Mouse (Mus musculus) liver, embryonic 14.5 days (tissue): ENCODE measurements around the gene Mdh1b. TPM values are rescaled to one million over a fixed set of nuclear protein-coding genes. Genes with fewer than 3 reads are reported as not detected.

ENCODE experiments used
- ATAC-seq: fragments of 200-750 bp; cut with Nextera tagmentation; 2 replicates; pipeline ENCODE4 v1.8.0; 2017; ENCODE audit warnings: moderate number of reproducible peaks, mild to moderate bottlenecking, moderate library complexity; ENCODE audit not compliant: insufficient read depth
- DNase-seq, 3 experiments: peaks; one replicate each; pipeline ENCODE4 v3.0.0-alpha.2; 2012 to 2013; ENCODE audit warnings: low read depth in 3 of 3, low spot score in 3 of 3
- H3K27ac ChIP-seq: fragments of 300-500 bp; sonication (generic); 2 replicates; pipeline ENCODE4 v1.5.1; 2014; ENCODE audit warnings: moderate library complexity, mild to moderate bottlenecking, control low read depth, inconsistent platforms
- H3K27me3 ChIP-seq: fragments of 300-500 bp; sonication (generic); 2 replicates; pipeline ENCODE4 v1.6.1; 2014; ENCODE audit warnings: mild to moderate bottlenecking, low read length, moderate library complexity; ENCODE audit not compliant: control insufficient read depth, insufficient read depth
- H3K36me3 ChIP-seq: fragments of 300-500 bp; sonication (generic); replicated peaks from 2 replicates; pipeline ENCODE4 v1.6.1; 2014; ENCODE audit warnings: low read depth; ENCODE audit not compliant: control insufficient read depth, insufficient read depth
- H3K4me1 ChIP-seq, 2 experiments: fragments of 200-500 bp in 1 of 2; fragments of 300-500 bp in 1 of 2; sonication (generic) in 1 of 2; replicated peaks; 2 replicates each; pipeline ENCODE4 v1.6.1; 2012 to 2014; ENCODE audit warnings: antibody characterized with exemption in 1 of 2, inconsistent platforms in 1 of 2, low read length in 1 of 2; ENCODE audit not compliant: control insufficient read depth in 2 of 2, insufficient read depth in 2 of 2
- H3K4me2 ChIP-seq: fragments of 300-500 bp; sonication (generic); 2 replicates; pipeline ENCODE4 v1.6.1; 2014; ENCODE audit warnings: low read depth, mild to moderate bottlenecking, control low read depth, moderate library complexity
- H3K4me3 ChIP-seq, 2 experiments: fragments of 200-500 bp in 1 of 2; fragments of 300-500 bp in 1 of 2; sonication (generic) in 1 of 2; 2 replicates each; pipeline ENCODE4 v1.5.1; 2012 to 2014; ENCODE audit warnings: low read depth in 2 of 2, low read length in 2 of 2, mild to moderate bottlenecking in 2 of 2, control low read depth in 1 of 2, inconsistent platforms in 1 of 2, moderate library complexity in 1 of 2; ENCODE audit not compliant: insufficient read depth in 1 of 2
- H3K9ac ChIP-seq: fragments of 300-500 bp; sonication (generic); replicated peaks from 2 replicates; pipeline ENCODE4 v1.6.1; 2014; ENCODE audit warnings: mild to moderate bottlenecking, control low read depth, moderate library complexity
- H3K9me3 ChIP-seq: fragments of 300-500 bp; sonication (generic); 2 replicates; pipeline ENCODE4 v1.6.1; 2016; ENCODE audit warnings: low read length, mixed read lengths; ENCODE audit not compliant: control insufficient read depth
- CTCF ChIP-seq: IDR thresholded peaks from 2 replicates; pipeline ENCODE4 v1.5.1; 2016; ENCODE audit warnings: antibody characterized with exemption, low read depth, control low read depth
- EP300 ChIP-seq: IDR thresholded peaks from 2 replicates; pipeline ENCODE4 v1.6.1; 2016; ENCODE audit warnings: antibody characterized with exemption, low read depth
- WGBS: fragments of 180-500 bp; shearing (Covaris S2); extraction: QIAGEN DNeasy Blood & Tissue Kit; methylation state at CpG from one replicate; pipeline ENCODE4 v1.1.7; 2014; ENCODE audit not compliant: insufficient replicate concordance; 5-methylcytosine and 5-hydroxymethylcytosine counted together
- polyA plus RNA-seq, 2 experiments: library from polyadenylated mRNA; depleted of rRNA in 1 of 2; stranded (reverse) in 1 of 2; unstranded in 1 of 2; fragments of >200 nt; fragmentation: Nextera tagmentation in 1 of 2; extraction: Ambion mirVana in 1 of 2; gene quantifications; 2 replicates each; pipeline versions ENCODE4 v1.2.1 to v1.2.3; 2012 to 2014

The Mdh1b gene
- polyA plus RNA-seq, 2 experiments, result not detected

DNA sequence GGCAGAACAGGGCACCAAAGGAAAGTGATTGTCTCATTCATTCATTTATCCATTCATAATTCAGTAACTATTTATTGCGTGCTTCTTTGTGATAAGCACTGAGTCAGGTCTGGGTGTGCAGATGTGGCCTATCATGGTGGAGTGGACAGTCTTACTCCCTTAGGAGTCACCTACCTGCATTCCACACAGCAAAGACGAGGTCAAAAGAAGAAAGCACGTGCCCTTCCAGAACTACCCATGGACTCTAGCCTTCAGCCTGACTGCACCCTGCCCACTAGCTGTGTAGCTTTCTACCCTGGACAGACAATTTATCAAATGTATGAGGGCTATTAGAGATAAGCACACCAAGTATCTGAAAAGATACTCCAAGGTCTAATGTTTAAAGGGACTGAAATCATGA lies 54.1 kb downstream of the Mdh1b start:
- H3K27ac ChIP-seq, result no peak overlapping the region
- no peak for DNase-seq
- H3K27me3 ChIP-seq, result no peaks in the 10 kb centered on the region
- ATAC-seq, result no peak
- no peak overlapping the region for H3K9ac ChIP-seq
- H3K9me3 ChIP-seq, result no peaks in the 10 kb centered on the region
- WGBS, result 62% methylated on average over 3 of the region's 3 CpGs
- no peak overlapping the region for H3K4me3 ChIP-seq
- no peaks in the 10 kb centered on the region for H3K36me3 ChIP-seq
- no peak overlapping the region for H3K4me2 ChIP-seq
- no peaks in the 10 kb centered on the region for H3K4me1 ChIP-seq
- TF ChIP-seq CTCF, result no peak
- no peak for TF ChIP-seq EP300

DNA sequence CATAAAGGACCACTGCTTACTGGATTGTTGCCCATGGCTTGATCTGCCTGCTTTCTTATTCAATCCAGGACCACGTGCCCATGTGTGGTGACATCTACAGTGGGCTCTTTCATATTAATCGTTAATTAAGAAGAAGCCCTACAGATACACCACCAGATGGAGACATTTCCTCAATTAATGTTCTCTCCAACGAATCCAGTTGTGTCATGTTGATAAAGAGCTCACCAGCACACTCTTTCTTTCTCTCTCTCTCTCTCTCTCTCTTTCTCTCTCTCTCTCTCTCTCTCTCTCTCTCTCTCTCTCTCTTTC lies 61.3 kb downstream of the Mdh1b start:
- ATAC-seq (no peak), DNase-seq (peak in 2 of 3 experiments; percentile 13)
- no peak overlapping the region for H3K4me2 ChIP-seq
- H3K4me1 ChIP-seq, result peaks cover 0 to 2% of the 10 kb centered on the region in 2 experiments; a peak in 1 of 4 replicates
- H3K36me3 ChIP-seq, result no peaks in the 10 kb centered on the region
- no peak overlapping the region for H3K9ac ChIP-seq
- no peaks in the 10 kb centered on the region for H3K9me3 ChIP-seq
- no peak overlapping the region for H3K4me3 ChIP-seq
- H3K27me3 ChIP-seq, result no peaks in the 10 kb centered on the region
- H3K27ac ChIP-seq, result no peak overlapping the region
- 6% methylated on average over 3 of the region's 3 CpGs for WGBS
- no peak for TF ChIP-seq EP300
- TF ChIP-seq CTCF, result peak; percentile 32; the same call in 1 of the 2 replicates

DNA sequence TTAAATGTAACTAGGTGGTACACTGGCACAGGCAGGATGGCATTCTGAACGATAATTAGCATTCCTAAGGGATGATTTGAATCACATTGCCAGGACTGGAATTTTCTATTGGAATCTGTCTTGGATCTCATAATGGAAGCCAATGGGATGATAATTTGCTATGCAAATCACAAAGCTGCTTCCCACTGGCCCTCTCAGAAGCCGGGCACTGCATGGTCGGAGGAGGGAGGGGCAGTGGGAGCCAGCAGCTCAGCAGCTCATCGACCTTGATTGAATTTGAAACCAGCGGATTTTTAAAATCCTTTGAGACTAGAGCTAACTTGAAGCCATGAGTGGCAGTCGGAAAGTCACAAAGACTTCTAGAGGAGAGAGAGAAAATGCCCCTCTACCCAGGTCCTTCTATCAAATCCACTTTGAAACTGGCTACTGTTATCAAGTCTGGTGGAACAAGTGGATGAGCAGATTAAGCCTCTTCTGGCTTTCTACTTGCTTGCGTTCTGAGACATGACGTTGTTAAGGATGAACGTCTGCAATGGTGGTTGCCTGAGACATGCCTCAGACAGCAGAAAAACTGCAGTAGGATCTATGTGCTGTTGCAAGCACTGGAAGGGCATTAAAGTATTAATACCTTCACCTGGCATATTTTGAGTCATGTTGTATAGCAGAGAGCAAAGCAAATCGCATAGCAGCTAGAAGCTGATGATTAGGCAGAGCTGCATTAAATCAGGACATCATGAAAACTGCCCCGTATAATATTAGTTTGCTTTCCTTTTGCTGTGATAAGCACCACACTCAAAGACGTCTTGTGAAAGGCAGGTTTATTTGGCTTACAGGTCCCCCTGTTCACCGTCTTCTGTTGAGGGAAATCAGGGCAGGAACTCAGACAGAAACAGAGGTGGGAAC lies 61.9 kb downstream of the Mdh1b start:
- Histone ChIP-seq H3K4me2 (no peak overlapping the region), H3K9me3 (no peaks in the 10 kb centered on the region), H3K27ac (no peak overlapping the region), H3K4me3 (no peak overlapping the region), H3K9ac (no peak overlapping the region), H3K4me1 (peaks cover 0 to 2% of the 10 kb centered on the region in 2 experiments; a peak in 1 of 4 replicates), H3K36me3 (no peaks in the 10 kb centered on the region), H3K27me3 (no peaks in the 10 kb centered on the region)
- no peak for ATAC-seq
- TF ChIP-seq CTCF (no peak), EP300 (no peak)
- DNase-seq, result no peak
- 23% methylated on average over 13 of the region's 13 CpGs for whole genome bisulfite sequencing

DNA sequence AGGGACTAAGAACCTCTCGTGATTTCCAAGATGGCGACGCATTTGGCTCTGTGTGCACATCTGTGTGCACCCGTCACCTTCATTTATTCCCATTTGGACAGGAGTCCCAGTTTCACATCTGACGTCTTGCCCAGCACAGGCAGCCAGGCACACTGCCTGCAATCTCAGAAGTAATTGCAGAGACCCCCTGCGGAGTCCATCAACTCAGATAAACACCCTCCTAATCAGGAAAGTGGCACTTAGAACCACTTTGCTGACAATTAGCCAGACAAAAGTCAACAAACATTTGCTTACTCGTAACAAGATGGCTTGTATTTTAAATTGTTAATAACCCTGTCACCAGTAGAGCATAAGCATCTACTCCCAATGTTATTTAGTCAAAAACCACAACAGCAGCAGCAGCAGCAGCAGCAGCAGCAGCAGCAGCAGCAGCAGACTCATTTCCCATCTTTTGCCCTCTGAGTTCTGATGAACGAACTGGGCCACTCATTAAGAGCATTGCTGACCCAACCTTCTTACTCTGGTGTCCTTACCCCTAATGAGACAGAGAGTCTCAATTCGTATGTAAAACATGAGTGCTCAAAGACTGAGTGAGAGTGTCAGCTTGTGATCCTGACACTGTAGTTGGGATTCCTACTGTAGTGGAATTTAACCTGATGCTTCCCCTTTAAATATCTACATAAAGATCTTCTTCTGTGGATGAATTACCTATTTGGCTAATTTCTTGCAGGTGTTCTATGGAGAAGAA lies 62.7 kb downstream of the Mdh1b start:
- no peaks in the 10 kb centered on the region for H3K36me3 ChIP-seq
- H3K4me3 ChIP-seq, result no peak overlapping the region
- 34% methylated on average over 9 of the region's 9 CpGs for WGBS
- H3K9ac ChIP-seq, result no peak overlapping the region
- TF ChIP-seq EP300 (no peak), CTCF (no peak)
- H3K4me1 ChIP-seq, result peaks cover 0 to 2% of the 10 kb centered on the region in 2 experiments; a peak in 1 of 4 replicates
- no peak overlapping the region for H3K4me2 ChIP-seq
- no peak overlapping the region for H3K27ac ChIP-seq
- H3K27me3 ChIP-seq, result no peaks in the 10 kb centered on the region
- no peak for DNase-seq
- no peaks in the 10 kb centered on the region for H3K9me3 ChIP-seq
- ATAC-seq, result no peak

DNA sequence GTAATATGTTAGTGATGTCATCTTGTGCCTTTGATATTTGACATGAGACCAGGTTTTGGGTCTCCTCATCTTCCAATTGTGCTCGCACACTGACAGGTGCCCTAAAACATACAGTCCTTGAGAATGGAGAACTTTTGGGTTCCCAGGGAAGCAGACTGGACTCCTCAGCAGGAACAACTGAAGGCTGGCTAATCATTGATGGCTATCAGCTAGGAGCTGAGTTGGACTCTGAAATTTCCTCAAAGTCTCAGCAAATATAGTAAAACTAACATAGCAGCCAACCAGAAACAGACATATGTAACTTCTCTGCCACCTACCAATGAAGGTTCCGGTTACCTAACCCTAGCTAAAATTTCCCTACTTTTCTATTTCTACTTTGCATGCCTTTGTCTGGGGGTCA lies 64.0 kb downstream of the Mdh1b start:
- no peak for TF ChIP-seq EP300
- no peak for TF ChIP-seq CTCF
- DNase-seq (no peak), ATAC-seq (no peak)
- Histone ChIP-seq H3K36me3 (no peaks in the 10 kb centered on the region), H3K27me3 (no peaks in the 10 kb centered on the region), H3K27ac (no peak overlapping the region), H3K4me1 (peaks cover 0 to 2% of the 10 kb centered on the region in 2 experiments; a peak in 1 of 4 replicates), H3K4me3 (no peak overlapping the region), H3K9me3 (no peaks in the 10 kb centered on the region), H3K4me2 (no peak overlapping the region), H3K9ac (no peak overlapping the region)
- 68% methylated on average over 2 of the region's 2 CpGs for WGBS
